Mouse (Mus musculus): Measurements from ENCODE around the gene Slc39a11.

- TF ChIP-seq CTCF (IDR thresholded peaks at IDR 0.05; ENCODE audit: low read depth, low read length) = no peak
- no peak for TF ChIP-seq GATA1 (IDR thresholded peaks at IDR 0.05; ENCODE audit: borderline replicate concordance, low read length)
- TF ChIP-seq TAL1 (conservative IDR thresholded peaks at IDR 0.05; ENCODE audit: low read depth, low read length) = no peak
Observed at GRCm38 (mm10) chr11:113200901-113201300, 449.0 kb downstream of the Slc39a11 start.
